Mouse (Mus musculus) myocyte (in vitro differentiated cells): ENCODE results near the gene Rtn3. TPM values are rescaled to one million over a fixed set of nuclear protein-coding genes. Genes with fewer than 3 reads are reported as not detected.

Experiments used
- H3K27me3 ChIP-seq: one replicate; pipeline ENCODE4 v1.6.1; 2011; ENCODE audit not compliant: control insufficient read depth, insufficient read depth, insufficient read length
- H3K36me3 ChIP-seq: one replicate; pipeline ENCODE4 v1.6.1; 2011; ENCODE audit not compliant: control insufficient read depth, insufficient read depth
- H3K4me2 ChIP-seq: one replicate; pipeline ENCODE4 v1.6.1; 2011; ENCODE audit warnings: low read depth, control low read depth
- H3K4me3 ChIP-seq: one replicate; pipeline ENCODE4 v1.5.1; 2011; ENCODE audit warnings: mild to moderate bottlenecking, control low read depth, moderate library complexity
- H3K79me2 ChIP-seq: one replicate; pipeline ENCODE4 v1.6.1; 2011; ENCODE audit not compliant: control insufficient read depth, insufficient read depth
- H3ac ChIP-seq: one replicate; pipeline ENCODE4 v1.6.1; 2011; ENCODE audit not compliant: control insufficient read depth, insufficient read length
- CEBPB ChIP-seq: IDR thresholded peaks from 2 replicates; pipeline ENCODE4 v1.6.1; 2011; ENCODE audit warnings: mild to moderate bottlenecking, moderate library complexity; ENCODE audit not compliant: poor library complexity, insufficient read depth, severe bottlenecking
- E2F4 ChIP-seq: IDR thresholded peaks from one replicate; pipeline ENCODE4 v1.6.1; 2011; ENCODE audit warnings: mild to moderate bottlenecking, control low read depth, moderate library complexity; ENCODE audit not compliant: insufficient read depth
- MAX ChIP-seq: IDR thresholded peaks from one replicate; pipeline ENCODE4 v1.6.1; 2011; ENCODE audit warnings: low read depth, mild to moderate bottlenecking, control low read depth
- MYOD1 ChIP-seq, 3 experiments: IDR thresholded peaks; one replicate each; pipeline ENCODE4 v1.6.1; 2011; ENCODE audit warnings: control low read depth in 2 of 3, low read depth in 2 of 3, mild to moderate bottlenecking in 2 of 3, moderate library complexity in 1 of 3; ENCODE audit not compliant: insufficient read length in 2 of 3, control insufficient read depth in 1 of 3
- MYOG ChIP-seq, 3 experiments: IDR thresholded peaks; one replicate each; pipeline ENCODE4 v1.6.1; 2011; ENCODE audit warnings: control low read depth in 2 of 3, low read depth in 2 of 3, mild to moderate bottlenecking in 2 of 3; ENCODE audit not compliant: insufficient read length in 2 of 3, control insufficient read depth in 1 of 3, insufficient read depth in 1 of 3
- POLR2A ChIP-seq: IDR thresholded peaks from one replicate; pipeline ENCODE4 v1.6.1; 2011; ENCODE audit warnings: low read depth, mild to moderate bottlenecking, control low read depth, moderate library complexity; ENCODE audit not compliant: insufficient read length
- POLR2AphosphoS2 ChIP-seq: IDR thresholded peaks from one replicate; pipeline ENCODE4 v1.6.1; 2011; ENCODE audit warnings: low read depth, control low read depth; ENCODE audit not compliant: insufficient read length
- REST ChIP-seq: IDR thresholded peaks from one replicate; pipeline ENCODE4 v1.6.1; 2011; ENCODE audit warnings: mild to moderate bottlenecking, control low read depth, moderate library complexity; ENCODE audit not compliant: insufficient read depth, insufficient read length
- SRF ChIP-seq: IDR thresholded peaks from one replicate; pipeline ENCODE4 v1.6.1; 2011; ENCODE audit warnings: low read depth; ENCODE audit not compliant: control insufficient read depth, insufficient read length
- TCF12 ChIP-seq: IDR thresholded peaks from one replicate; pipeline ENCODE4 v1.6.1; 2011; ENCODE audit warnings: mild to moderate bottlenecking, control low read depth; ENCODE audit not compliant: poor library complexity, insufficient read depth, severe bottlenecking
- TCF3 ChIP-seq: IDR thresholded peaks from one replicate; pipeline ENCODE4 v1.6.1; 2011; ENCODE audit warnings: low read depth, control low read depth; ENCODE audit not compliant: insufficient read length
- USF1 ChIP-seq: IDR thresholded peaks from one replicate; pipeline ENCODE4 v1.6.1; 2011; ENCODE audit warnings: low read depth, mild to moderate bottlenecking, control low read depth, moderate library complexity
- polyA plus RNA-seq: library from polyadenylated mRNA; unstranded; fragments of >200 nt; fragmentation: generic; extraction: Trizol; gene quantifications from one replicate; pipeline ENCODE4 v1.2.1, GENCODE M21; 2012; ENCODE audit warnings: missing spikeins

Gene Rtn3
- polyA plus RNA-seq: 65.7 TPM

DNA sequence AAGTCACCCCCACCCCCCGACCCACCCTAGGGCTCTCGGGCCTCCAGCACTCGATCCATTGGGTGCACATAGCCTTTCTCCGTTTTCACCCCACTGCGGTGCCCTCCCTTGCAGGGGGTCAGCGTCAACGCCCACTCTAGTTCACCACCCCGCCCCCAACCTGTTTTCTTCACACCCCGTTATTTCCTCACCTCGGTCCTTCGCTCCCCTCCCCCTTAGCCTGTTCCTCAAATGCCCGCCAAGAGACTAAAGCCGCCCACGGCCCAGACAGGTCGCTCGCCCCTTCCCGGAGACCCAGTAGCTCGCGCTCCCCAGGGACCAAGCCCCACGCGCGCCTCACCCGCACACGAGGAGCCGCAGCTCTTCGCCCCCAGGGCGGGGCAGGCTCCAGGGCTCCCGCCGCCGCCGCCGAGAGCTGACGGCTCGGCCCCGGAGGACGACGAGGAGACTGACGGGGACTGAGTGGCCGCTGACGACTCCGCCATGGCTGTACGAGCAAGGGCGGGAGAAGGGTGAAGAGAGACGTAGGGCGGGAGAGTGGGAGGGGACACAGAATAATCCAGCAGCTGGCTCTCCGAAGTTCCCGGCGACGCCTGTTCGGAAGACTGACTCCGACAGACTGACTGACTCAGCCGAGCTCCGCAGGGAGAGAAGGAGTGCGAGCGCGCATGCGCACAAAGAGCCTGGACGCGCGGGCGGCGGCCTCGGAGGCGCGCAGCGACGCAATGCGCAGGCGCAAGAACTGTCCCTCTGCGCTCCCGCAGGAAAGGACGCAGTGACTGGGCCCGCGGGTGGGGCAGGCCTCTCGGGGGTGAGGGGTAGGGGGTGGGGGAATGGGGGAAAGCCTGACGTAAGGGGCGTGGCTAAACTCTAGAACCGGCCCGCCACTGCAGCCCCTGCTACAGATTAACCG lies at the start of gene Rtn3:
Gene Rtn3 (minus strand): TSS at position 683 of the 913 bp plus-strand sequence.
- no peaks in the 10 kb centered on the region for H3K27me3 ChIP-seq
- H3K36me3 ChIP-seq: no peaks in the 10 kb centered on the region
- H3ac ChIP-seq: peak within 1 kb of the TSS; percentile 40
- H3K4me2 ChIP-seq: peak within 1 kb of the TSS; percentile 74
- H3K4me3 ChIP-seq: peak within 1 kb of the TSS; percentile 86
- H3K79me2 ChIP-seq: peaks cover 45% of the 10 kb centered on the region
- TF ChIP-seq TCF12 (no peak), E2F4 (no peak), REST (no peak), MAX (no peak), TCF3 (no peak), POLR2A (peak; percentile 90), MYOD1 (IDR thresholded peaks at IDR 0.05; ENCODE audit: control insufficient read depth in 1 of 3, insufficient read length in 2 of 3, low read depth in 2 of 3) (peak; percentile 25 to 59 (median 25)), USF1 (no peak), POLR2AphosphoS2 (peak; percentile 94), MYOG (IDR thresholded peaks at IDR 0.05; ENCODE audit: control insufficient read depth in 1 of 3, insufficient read depth in 1 of 3, insufficient read length in 2 of 3, low read depth in 2 of 3) (peak in 1 of 3 experiments; percentile 56), CEBPB (no peak), SRF (no peak)

DNA sequence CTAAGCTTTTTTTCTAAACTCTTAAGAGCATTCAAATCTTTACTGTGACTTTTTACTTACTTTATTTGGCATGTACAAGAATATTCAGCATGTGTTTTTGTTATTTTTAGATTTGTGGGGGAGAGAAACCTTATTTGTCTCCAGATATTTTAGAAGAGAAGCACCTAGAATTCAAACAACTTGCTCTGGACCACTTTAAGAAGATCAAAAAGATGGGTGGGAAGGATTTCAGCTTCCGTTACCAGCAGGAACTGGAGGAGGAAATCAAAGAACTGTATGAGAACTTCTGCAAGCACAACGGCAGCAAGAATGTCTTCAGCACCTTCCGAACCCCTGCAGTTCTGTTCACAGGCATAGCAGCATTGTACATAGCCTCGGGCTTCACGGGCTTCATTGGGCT lies 48.8 kb upstream of the Rtn3 start:
- H3K4me2 ChIP-seq: no peak overlapping the region
- H3K79me2 ChIP-seq: no peaks in the 10 kb centered on the region
- peaks cover 63% of the 10 kb centered on the region for H3K36me3 ChIP-seq
- no peak overlapping the region for H3K4me3 ChIP-seq
- H3ac ChIP-seq: no peak overlapping the region
- H3K27me3 ChIP-seq: no peaks in the 10 kb centered on the region
- TF ChIP-seq TCF3: no peak
- no peak for TF ChIP-seq MAX
- TF ChIP-seq E2F4: no peak
- no peak for TF ChIP-seq REST
- no peak for TF ChIP-seq POLR2A
- no peak for TF ChIP-seq MYOD1 (IDR thresholded peaks at IDR 0.05; ENCODE audit: control insufficient read depth in 1 of 3, insufficient read length in 2 of 3, low read depth in 2 of 3)
- no peak for TF ChIP-seq USF1
- no peak for TF ChIP-seq SRF
- no peak for TF ChIP-seq POLR2AphosphoS2
- no peak for TF ChIP-seq MYOG (IDR thresholded peaks at IDR 0.05; ENCODE audit: control insufficient read depth in 1 of 3, insufficient read depth in 1 of 3, insufficient read length in 2 of 3, low read depth in 2 of 3)
- TF ChIP-seq CEBPB: no peak
- TF ChIP-seq TCF12: no peak

DNA sequence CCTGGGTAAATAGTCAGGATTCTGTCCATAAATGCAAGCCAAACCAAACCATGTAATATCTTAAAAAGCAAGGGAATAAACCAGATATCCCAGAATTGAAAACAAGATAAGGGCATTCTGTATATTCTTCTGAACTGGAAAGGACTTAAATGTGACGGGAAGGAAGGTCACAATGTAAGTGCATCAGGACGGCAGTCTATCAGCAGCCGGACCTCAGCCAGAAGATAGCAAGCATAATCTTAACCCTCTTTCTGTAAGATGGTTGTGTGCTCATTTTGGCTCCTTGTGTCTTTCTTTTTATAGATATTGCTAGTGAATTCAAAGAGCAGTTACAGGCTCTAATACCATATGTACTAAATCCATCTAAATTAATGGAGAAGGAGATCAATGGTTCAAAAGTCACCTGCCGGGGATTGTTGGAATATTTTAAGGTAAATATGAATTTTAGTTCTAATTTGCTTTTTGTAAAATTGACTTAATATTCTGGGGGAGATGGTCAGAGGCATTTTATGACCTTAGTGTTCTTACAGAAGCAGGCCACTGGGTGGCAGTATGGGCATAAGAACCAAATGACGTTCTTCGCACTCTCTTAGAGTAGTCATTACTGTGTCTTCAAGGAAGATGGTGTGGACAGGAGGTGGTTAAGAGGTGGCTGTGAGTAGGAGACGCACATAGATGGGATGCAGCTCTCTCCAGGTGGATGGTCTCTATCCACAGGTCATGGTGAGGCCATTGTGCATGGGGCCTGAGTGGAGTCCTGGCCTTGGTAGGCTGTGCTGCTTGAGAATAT lies 45.8 kb upstream of the Rtn3 start:
- Histone ChIP-seq H3K79me2 (no peaks in the 10 kb centered on the region), H3K36me3 (peaks cover 59% of the 10 kb centered on the region)

DNA sequence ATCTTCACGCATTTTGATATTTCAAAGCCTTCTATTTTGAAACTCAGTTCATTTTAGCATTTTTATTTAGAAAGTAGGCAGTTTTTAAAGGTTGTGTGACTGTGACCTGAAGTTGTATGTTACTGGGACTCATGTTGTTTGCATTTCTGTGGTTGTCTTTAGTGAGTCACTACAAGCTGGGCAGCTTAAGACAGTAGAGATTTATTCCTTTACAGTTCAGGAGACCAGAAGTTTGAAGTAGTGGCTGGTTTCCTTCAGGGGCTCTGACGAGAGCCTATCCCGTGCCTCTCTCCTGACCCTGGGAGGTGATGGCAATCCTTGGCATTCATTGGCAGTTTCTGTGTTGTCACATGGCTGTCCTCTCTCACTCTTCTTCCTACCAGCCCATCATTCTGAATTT lies 41.8 kb upstream of the Rtn3 start:
- no peaks in the 10 kb centered on the region for H3K79me2 ChIP-seq
- TF ChIP-seq SRF (no peak), POLR2A (no peak), MAX (no peak), CEBPB (no peak), USF1 (no peak), REST (no peak), MYOG (IDR thresholded peaks at IDR 0.05; ENCODE audit: control insufficient read depth in 1 of 3, insufficient read depth in 1 of 3, insufficient read length in 2 of 3, low read depth in 2 of 3) (no peak), TCF12 (no peak), MYOD1 (IDR thresholded peaks at IDR 0.05; ENCODE audit: control insufficient read depth in 1 of 3, insufficient read length in 2 of 3, low read depth in 2 of 3) (no peak), TCF3 (no peak), E2F4 (no peak), POLR2AphosphoS2 (no peak)
- H3K4me3 ChIP-seq: no peak overlapping the region
- H3ac ChIP-seq: no peak overlapping the region
- no peak overlapping the region for H3K4me2 ChIP-seq
- H3K27me3 ChIP-seq: no peaks in the 10 kb centered on the region
- peaks cover 64% of the 10 kb centered on the region for H3K36me3 ChIP-seq

More for the DNA sequence above, 45.8 kb upstream of the Rtn3 start:
- Histone ChIP-seq H3K4me3 (no peak overlapping the region), H3K27me3 (no peaks in the 10 kb centered on the region), H3K4me2 (no peak overlapping the region), H3ac (no peak overlapping the region)
- TF ChIP-seq TCF12 (no peak), MYOD1 (IDR thresholded peaks at IDR 0.05; ENCODE audit: control insufficient read depth in 1 of 3, insufficient read length in 2 of 3, low read depth in 2 of 3) (no peak), CEBPB (no peak), SRF (no peak)
